Mouse (Mus musculus): ENCODE results near the gene Tmem39a.

The Tmem39a gene

GRCm38 (mm10) chr16:38558221-38558748, at the start of gene Tmem39a:
Tmem39a (plus strand) TSS chr16:38558698.
- DNase-seq (ENCODE audit: low spot score in 2 of 2): no peak

GRCm38 (mm10) chr16:38510846-38511245, 47.7 kb upstream of the Tmem39a start:
- DNase-seq (ENCODE audit: low spot score in 2 of 2): no peak

- DNase-seq (ENCODE audit: low spot score in 2 of 2): no peak
Observed at GRCm38 (mm10) chr16:38519140-38519539, 39.4 kb upstream of the Tmem39a start.

GRCm38 (mm10) chr16:38521211-38521987, 37.1 kb upstream of the Tmem39a start:
- DNase-seq (ENCODE audit: low spot score in 2 of 2): no peak

- peak; percentile 96 to 97 for DNase-seq (ENCODE audit: low spot score in 2 of 2)
Observed at GRCm38 (mm10) chr16:38522129-38523084, 36.1 kb upstream of the Tmem39a start, which contains the start of gene Timmdc1. Timmdc1 (minus strand) TSS chr16:38522663.

GRCm38 (mm10) chr16:38526264-38526663, 32.2 kb upstream of the Tmem39a start:
- no peak for DNase-seq (ENCODE audit: low spot score in 2 of 2)

GRCm38 (mm10) chr16:38536544-38537146, 21.9 kb upstream of the Tmem39a start:
- DNase-seq (ENCODE audit: low spot score in 2 of 2): peak; percentile 62 to 75

GRCm38 (mm10) chr16:38538716-38539380, 19.6 kb upstream of the Tmem39a start:
- DNase-seq (ENCODE audit: low spot score in 2 of 2): no peak

GRCm38 (mm10) chr16:38548000-38548399, 10.5 kb upstream of the Tmem39a start:
- DNase-seq (ENCODE audit: low spot score in 2 of 2): no peak

- peak; percentile 70 for DNase-seq (ENCODE audit: low spot score in 2 of 2)
Observed at GRCm38 (mm10) chr16:38549479-38550396, 8.8 kb upstream of the Tmem39a start, which contains the start of gene Poglut1. Poglut1 (minus strand) TSS chr16:38550258.

- no peak for DNase-seq (ENCODE audit: low spot score in 2 of 2)
Observed at GRCm38 (mm10) chr16:38555988-38556387, 2.5 kb upstream of the Tmem39a start.

GRCm38 (mm10) chr16:38562131-38562967, 3.9 kb downstream of the Tmem39a start:
- peak; percentile 94 for DNase-seq (ENCODE audit: low spot score in 2 of 2)

GRCm38 (mm10) chr16:38562968-38563327, 4.5 kb downstream of the Tmem39a start:
- DNase-seq (ENCODE audit: low spot score in 2 of 2): no peak

GRCm38 (mm10) chr16:38563516-38563915, 5.0 kb downstream of the Tmem39a start:
- DNase-seq (ENCODE audit: low spot score in 2 of 2): no peak

GRCm38 (mm10) chr16:38568192-38568591, 9.7 kb downstream of the Tmem39a start:
- no peak for DNase-seq (ENCODE audit: low spot score in 2 of 2)

GRCm38 (mm10) chr16:38571481-38571880, 13.0 kb downstream of the Tmem39a start:
- no peak for DNase-seq (ENCODE audit: low spot score in 2 of 2)

- DNase-seq (ENCODE audit: low spot score in 2 of 2): no peak
Observed at GRCm38 (mm10) chr16:38584761-38585160, 26.3 kb downstream of the Tmem39a start.

GRCm38 (mm10) chr16:38585186-38585585, 26.7 kb downstream of the Tmem39a start:
- no peak for DNase-seq (ENCODE audit: low spot score in 2 of 2)

- no peak for DNase-seq (ENCODE audit: low spot score in 2 of 2)
Observed at GRCm38 (mm10) chr16:38587163-38587562, 28.7 kb downstream of the Tmem39a start.
